Mouse (Mus musculus) lung, embryonic 14.5 days (tissue): ENCODE measurements around the gene Dnah14. TPM values are rescaled to one million over a fixed set of nuclear protein-coding genes. Genes with fewer than 3 reads are reported as not detected.

Experiments
- ATAC-seq: fragments of 200-750 bp; cut with Nextera tagmentation; 2 replicates; pipeline ENCODE4 v1.8.0; 2017; ENCODE audit warnings: mild to moderate bottlenecking, moderate TSS enrichment, moderate library complexity; ENCODE audit not compliant: insufficient read depth
- DNase-seq: peaks from one replicate; pipeline ENCODE4 v3.0.0-alpha.2; 2015
- H3K27ac ChIP-seq: fragments of 300-500 bp; sonication (generic); 2 replicates; pipeline ENCODE4 v1.5.1; 2014; ENCODE audit warnings: low read depth, mild to moderate bottlenecking, moderate library complexity
- H3K27me3 ChIP-seq: fragments of 300-500 bp; sonication (generic); 2 replicates; pipeline ENCODE4 v1.6.1; 2014; ENCODE audit warnings: low read length, control low read depth; ENCODE audit not compliant: insufficient read depth
- H3K36me3 ChIP-seq: fragments of 300-500 bp; sonication (generic); 2 replicates; pipeline ENCODE4 v1.6.1; 2014; ENCODE audit warnings: control low read depth; ENCODE audit not compliant: insufficient read depth
- H3K4me1 ChIP-seq: fragments of 300-500 bp; sonication (generic); 2 replicates; pipeline ENCODE4 v1.6.1; 2014; ENCODE audit warnings: antibody characterized with exemption, control low read depth; ENCODE audit not compliant: insufficient read depth
- H3K4me2 ChIP-seq: fragments of 300-500 bp; sonication (generic); 2 replicates; pipeline ENCODE4 v1.6.1; 2014; ENCODE audit warnings: mild to moderate bottlenecking
- H3K4me3 ChIP-seq: fragments of 300-500 bp; sonication (generic); 2 replicates; pipeline ENCODE4 v1.5.1; 2014; ENCODE audit warnings: low read depth, low read length
- H3K9ac ChIP-seq: fragments of 300-500 bp; sonication (generic); 2 replicates; pipeline ENCODE4 v1.6.1; 2014
- H3K9me3 ChIP-seq: fragments of 300-500 bp; sonication (generic); 2 replicates; pipeline ENCODE4 v1.6.1; 2016; ENCODE audit warnings: low read depth, low read length, control low read depth
- CTCF ChIP-seq: IDR thresholded peaks from 2 replicates; pipeline ENCODE4 v1.5.1; 2016; ENCODE audit warnings: antibody characterized with exemption, low read depth
- WGBS: fragments of 180-500 bp; shearing (Covaris S2); extraction: QIAGEN DNeasy Blood & Tissue Kit; methylation state at CpG from one replicate; pipeline ENCODE4 v1.1.7; 2014; 5-methylcytosine and 5-hydroxymethylcytosine counted together
- polyA plus RNA-seq: library from polyadenylated mRNA; unstranded; fragments of >200 nt; fragmentation: Nextera tagmentation; extraction: Ambion mirVana; gene quantifications from 2 replicates; pipeline ENCODE4 v1.2.1, GENCODE M21; 2014

The Dnah14 gene
- polyA plus RNA-seq, 1 experiment from 2014 or later: 2.3 TPM

GRCm38 (mm10) chr1:181560896-181561767 lies 15.2 kb upstream of the Dnah14 start:
- H3K4me3 ChIP-seq: no peak overlapping the region
- H3K4me2 ChIP-seq: no peak overlapping the region
- no peaks in the 10 kb centered on the region for H3K36me3 ChIP-seq
- no peak overlapping the region for H3K9ac ChIP-seq
- 67% methylated on average over 9 of the region's 9 CpGs for WGBS
- DNase-seq: no peak
- no peaks in the 10 kb centered on the region for H3K27me3 ChIP-seq
- no peak for ATAC-seq
- H3K9me3 ChIP-seq: no peaks in the 10 kb centered on the region
- H3K27ac ChIP-seq: no peak overlapping the region
- TF ChIP-seq CTCF: no peak
- no peaks in the 10 kb centered on the region for H3K4me1 ChIP-seq

GRCm38 (mm10) chr1:181561768-181562444 lies 14.5 kb upstream of the Dnah14 start:
- Histone ChIP-seq H3K27me3 (no peaks in the 10 kb centered on the region), H3K4me2 (no peak overlapping the region), H3K27ac (no peak overlapping the region), H3K4me3 (no peak overlapping the region), H3K36me3 (no peaks in the 10 kb centered on the region), H3K4me1 (no peaks in the 10 kb centered on the region), H3K9ac (no peak overlapping the region), H3K9me3 (no peaks in the 10 kb centered on the region)
- no peak for DNase-seq
- no peak for TF ChIP-seq CTCF
- no peak for ATAC-seq
- WGBS: 42% methylated on average over 8 of the region's 8 CpGs

- TF ChIP-seq CTCF: no peak
- 61% methylated on average over 9 of the region's 9 CpGs for WGBS
- Histone ChIP-seq H3K4me2 (no peak overlapping the region), H3K27me3 (no peaks in the 10 kb centered on the region), H3K4me3 (no peak overlapping the region), H3K9me3 (no peaks in the 10 kb centered on the region), H3K9ac (no peak overlapping the region), H3K4me1 (no peaks in the 10 kb centered on the region), H3K27ac (no peak overlapping the region), H3K36me3 (no peaks in the 10 kb centered on the region)
- DNase-seq (no peak), ATAC-seq (no peak)
Observed at GRCm38 (mm10) chr1:181569447-181569846, 6.9 kb upstream of the Dnah14 start.

- peak; percentile 11 for DNase-seq
- ATAC-seq: no peak
Observed at GRCm38 (mm10) chr1:181583152-181583551, 6.8 kb downstream of the Dnah14 start.

GRCm38 (mm10) chr1:181589116-181589515 lies 12.8 kb downstream of the Dnah14 start:
- H3K36me3 ChIP-seq: no peaks in the 10 kb centered on the region
- no peaks in the 10 kb centered on the region for H3K4me1 ChIP-seq
- ATAC-seq (no peak), DNase-seq (no peak)
- WGBS: 73% methylated on average over 6 of the region's 6 CpGs
- no peaks in the 10 kb centered on the region for H3K27me3 ChIP-seq
- H3K4me2 ChIP-seq: no peak overlapping the region
- no peak overlapping the region for H3K27ac ChIP-seq
- H3K9me3 ChIP-seq: no peaks in the 10 kb centered on the region
- H3K4me3 ChIP-seq: no peak overlapping the region
- no peak overlapping the region for H3K9ac ChIP-seq
- TF ChIP-seq CTCF: no peak

More at GRCm38 (mm10) chr1:181583152-181583551, 6.8 kb downstream of the Dnah14 start:
- no peaks in the 10 kb centered on the region for H3K27me3 ChIP-seq
- no peak overlapping the region for H3K9ac ChIP-seq
- H3K4me3 ChIP-seq: no peak overlapping the region
- no peaks in the 10 kb centered on the region for H3K4me1 ChIP-seq
- TF ChIP-seq CTCF: no peak
- 64% methylated on average over 8 of the region's 8 CpGs for WGBS
- no peaks in the 10 kb centered on the region for H3K9me3 ChIP-seq
- H3K27ac ChIP-seq: no peak overlapping the region
- no peak overlapping the region for H3K4me2 ChIP-seq
- no peaks in the 10 kb centered on the region for H3K36me3 ChIP-seq

GRCm38 (mm10) chr1:181599376-181599775 lies 23.0 kb downstream of the Dnah14 start:
- H3K27me3 ChIP-seq: no peaks in the 10 kb centered on the region
- H3K4me1 ChIP-seq: no peaks in the 10 kb centered on the region
- H3K4me3 ChIP-seq: no peak overlapping the region
- H3K27ac ChIP-seq: no peak overlapping the region
- H3K9ac ChIP-seq: no peak overlapping the region
- no peaks in the 10 kb centered on the region for H3K9me3 ChIP-seq
- no peak for DNase-seq
- H3K36me3 ChIP-seq: no peaks in the 10 kb centered on the region
- ATAC-seq: no peak
- WGBS: 27% methylated on average over 4 of the region's 4 CpGs
- H3K4me2 ChIP-seq: no peak overlapping the region
- no peak for TF ChIP-seq CTCF

GRCm38 (mm10) chr1:181611118-181611517 lies 34.8 kb downstream of the Dnah14 start:
- WGBS: 34% methylated on average over 3 of the region's 3 CpGs
- H3K9ac ChIP-seq: no peak overlapping the region
- DNase-seq (peak; percentile 19), ATAC-seq (peak; percentile 28; the same call in 1 of the 2 replicates)
- no peak overlapping the region for H3K4me3 ChIP-seq
- no peaks in the 10 kb centered on the region for H3K36me3 ChIP-seq
- TF ChIP-seq CTCF: no peak
- no peaks in the 10 kb centered on the region for H3K27me3 ChIP-seq
- H3K9me3 ChIP-seq: no peaks in the 10 kb centered on the region
- H3K4me2 ChIP-seq: no peak overlapping the region
- H3K27ac ChIP-seq: no peak overlapping the region
- peaks cover 3% of the 10 kb centered on the region; the same call in 1 of the 2 replicates for H3K4me1 ChIP-seq
